Mouse (Mus musculus): ENCODE measurements around the gene Cdh23.

GRCm38 (mm10) chr10:60742942-60743341, 46.7 kb upstream of the Cdh23 start:
- TF ChIP-seq POLR2A (IDR thresholded peaks at IDR 0.05; ENCODE audit: borderline replicate concordance, extremely low read depth, insufficient read depth, insufficient read length, poor library complexity, severe bottlenecking) (no peak), CTCF (IDR thresholded peaks at IDR 0.05; ENCODE audit: borderline replicate concordance, extremely low read depth, insufficient read depth, insufficient read length) (no peak)

All from brain, embryonic 14.5 days (tissue).